Mouse (Mus musculus) limb, embryonic 11.5 days (tissue): ENCODE results near the gene Ap3d1. TPM values are rescaled to one million over a fixed set of nuclear protein-coding genes. Genes with fewer than 3 reads are reported as not detected.

Experiments used
- ATAC-seq: fragments of 200-750 bp; cut with Nextera tagmentation; 2 replicates; pipeline ENCODE4 v1.8.0; 2017; ENCODE audit warnings: low read depth; ENCODE audit not compliant: insufficient number of reproducible peaks, low FRiP score, low TSS enrichment
- DNase-seq: peaks from one replicate; pipeline ENCODE4 v3.0.0-alpha.2; 2015; ENCODE audit warnings: low spot score
- H3K27ac ChIP-seq: fragments of 300-500 bp; sonication (generic); replicated peaks from 2 replicates; pipeline ENCODE4 v1.5.1; 2014; ENCODE audit warnings: low read depth, mild to moderate bottlenecking, low read length
- H3K27me3 ChIP-seq: fragments of 300-500 bp; sonication (generic); 2 replicates; pipeline ENCODE4 v1.6.1; 2014; ENCODE audit warnings: mild to moderate bottlenecking, low read length, mixed read lengths; ENCODE audit not compliant: control insufficient read depth, insufficient read depth
- H3K36me3 ChIP-seq: fragments of 300-500 bp; sonication (generic); 2 replicates; pipeline ENCODE4 v1.6.1; 2014; ENCODE audit warnings: mild to moderate bottlenecking, low read length, moderate library complexity, mixed read lengths; ENCODE audit not compliant: control insufficient read depth, insufficient read depth
- H3K4me1 ChIP-seq: fragments of 300-500 bp; sonication (generic); 2 replicates; pipeline ENCODE4 v1.6.1; 2014; ENCODE audit warnings: low read length, mixed read lengths; ENCODE audit not compliant: control insufficient read depth, insufficient read depth
- H3K4me2 ChIP-seq: fragments of 300-500 bp; sonication (generic); 2 replicates; pipeline ENCODE4 v1.6.1; 2014; ENCODE audit warnings: low read depth, mild to moderate bottlenecking, moderate library complexity; ENCODE audit not compliant: severe bottlenecking
- H3K4me3 ChIP-seq: fragments of 300-500 bp; sonication (generic); 2 replicates; pipeline ENCODE4 v1.5.1; 2014; ENCODE audit warnings: low read depth, low read length
- H3K9ac ChIP-seq: fragments of 300-500 bp; sonication (generic); 2 replicates; pipeline ENCODE4 v1.6.1; 2014; ENCODE audit warnings: mild to moderate bottlenecking, low read length
- H3K9me3 ChIP-seq: fragments of 300-500 bp; sonication (generic); 2 replicates; pipeline ENCODE4 v1.6.1; 2016; ENCODE audit warnings: low read length; ENCODE audit not compliant: control insufficient read depth
- WGBS: fragments of 180-500 bp; shearing (Covaris S2); extraction: QIAGEN DNeasy Blood & Tissue Kit; methylation state at CpG from one replicate; pipeline ENCODE4 v1.1.7; 2014; 5-methylcytosine and 5-hydroxymethylcytosine counted together
- polyA plus RNA-seq: library from polyadenylated mRNA; unstranded; fragments of >200 nt; fragmentation: Nextera tagmentation; extraction: Ambion mirVana; gene quantifications from 2 replicates; pipeline ENCODE4 v1.2.1, GENCODE M21; 2014

Ap3d1 gene
- polyA plus RNA-seq, 1 experiment from 2014 or later, result 67.8 TPM

DNA sequence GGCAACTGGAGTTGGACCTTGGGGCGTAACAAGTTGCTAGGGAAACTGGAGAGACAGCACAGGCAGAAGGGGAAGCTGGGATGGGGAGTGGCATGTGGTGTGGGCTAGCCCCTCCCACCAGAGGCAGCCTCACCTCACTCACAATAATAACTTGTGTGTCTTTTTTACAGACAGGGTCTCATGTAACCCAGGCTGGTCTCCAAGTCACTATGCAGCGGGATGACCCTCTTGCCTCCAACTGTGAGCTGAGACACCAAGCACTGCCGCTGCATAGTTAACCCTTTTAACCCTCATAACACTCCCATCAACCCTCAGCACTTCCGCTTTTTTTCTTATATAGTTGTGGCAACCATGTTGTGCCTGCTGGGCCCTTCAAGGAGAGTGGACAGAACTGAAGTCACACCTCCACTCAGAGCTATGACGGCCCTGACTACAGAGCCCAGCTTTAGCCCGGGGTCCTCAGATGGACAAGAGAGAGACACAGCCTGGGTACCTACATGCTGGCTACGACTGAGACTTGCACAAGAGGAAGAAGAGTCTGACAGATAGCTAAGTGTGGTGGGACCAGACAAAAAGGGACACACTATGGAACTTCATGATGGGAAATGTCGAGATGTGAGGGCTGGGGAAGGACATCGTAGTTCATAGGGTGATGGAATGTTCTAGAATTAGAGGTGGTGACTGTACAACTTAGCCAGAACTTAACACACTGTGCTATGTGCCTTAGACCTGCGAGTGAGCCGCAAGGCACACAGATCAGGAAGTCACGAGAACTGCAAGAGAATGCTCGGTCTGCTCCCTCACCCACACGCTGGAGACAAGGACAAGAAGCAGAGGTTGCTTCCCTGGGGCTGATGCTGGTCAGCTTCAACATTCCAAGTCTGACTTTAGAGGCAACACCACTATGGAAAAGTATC is 49.6 kb downstream of the Ap3d1 start:
- Histone ChIP-seq H3K4me2 (no peak overlapping the region), H3K9ac (no peak overlapping the region), H3K4me1 (no peaks in the 10 kb centered on the region), H3K4me3 (no peak overlapping the region), H3K27ac (no peak overlapping the region), H3K27me3 (no peaks in the 10 kb centered on the region), H3K36me3 (peaks cover 2% of the 10 kb centered on the region; the same call in 1 of the 2 replicates), H3K9me3 (no peaks in the 10 kb centered on the region)
- DNase-seq (no peak), ATAC-seq (no peak)
- WGBS, result 85% methylated on average over 14 of the region's 14 CpGs

GRCm38 (mm10) chr10:80687850-80688249 is 54.2 kb downstream of the Ap3d1 start:
- DNase-seq (peak; percentile 71), ATAC-seq (no peak)
- H3K4me3 ChIP-seq, result no peak overlapping the region
- H3K4me1 ChIP-seq, result no peaks in the 10 kb centered on the region
- H3K9ac ChIP-seq, result no peak overlapping the region
- peaks cover 5% of the 10 kb centered on the region for H3K36me3 ChIP-seq
- no peak overlapping the region for H3K27ac ChIP-seq
- WGBS, result 52% methylated on average over 5 of the region's 5 CpGs
- no peaks in the 10 kb centered on the region for H3K9me3 ChIP-seq
- H3K27me3 ChIP-seq, result no peaks in the 10 kb centered on the region
- no peak overlapping the region for H3K4me2 ChIP-seq

DNA sequence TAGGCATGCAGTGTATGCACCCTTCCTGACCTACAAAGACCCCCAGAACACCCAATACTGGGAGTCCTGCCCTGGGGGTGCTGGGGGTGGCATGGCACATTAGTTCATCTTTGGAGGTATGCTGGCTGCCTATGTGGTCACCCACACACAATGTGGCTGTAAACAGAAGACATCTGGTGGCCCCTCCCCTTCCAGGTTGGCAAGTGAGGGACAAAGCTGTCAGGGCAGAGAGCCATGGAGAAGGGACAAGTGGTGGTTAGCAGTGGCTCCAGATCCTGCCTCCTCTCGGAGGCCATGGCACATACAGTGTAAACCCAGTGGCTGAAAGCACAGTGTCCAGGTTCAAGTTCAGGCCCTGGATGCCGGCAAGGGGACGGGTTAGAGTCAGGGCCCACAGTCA is 55.4 kb downstream of the Ap3d1 start:
- 88% methylated on average over 3 of the region's 3 CpGs for WGBS
- Histone ChIP-seq H3K36me3 (peaks cover 7% of the 10 kb centered on the region), H3K27ac (no peak overlapping the region), H3K9me3 (no peaks in the 10 kb centered on the region), H3K4me1 (no peaks in the 10 kb centered on the region), H3K9ac (no peak overlapping the region), H3K4me3 (no peak overlapping the region), H3K4me2 (no peak overlapping the region), H3K27me3 (no peaks in the 10 kb centered on the region)
- DNase-seq, result no peak
- no peak for ATAC-seq

- 86% methylated on average over 4 of the region's 4 CpGs for WGBS
- Histone ChIP-seq H3K27ac (no peak overlapping the region), H3K9ac (no peak overlapping the region), H3K27me3 (no peaks in the 10 kb centered on the region), H3K9me3 (no peaks in the 10 kb centered on the region), H3K36me3 (peaks cover 7% of the 10 kb centered on the region), H3K4me3 (no peak overlapping the region), H3K4me1 (no peaks in the 10 kb centered on the region), H3K4me2 (no peak overlapping the region)
- DNase-seq, result no peak
- no peak for ATAC-seq
Observed at GRCm38 (mm10) chr10:80684984-80685383, 57.1 kb downstream of the Ap3d1 start.

- peak; percentile 56 for DNase-seq
- no peak overlapping the region for H3K9ac ChIP-seq
- no peak for ATAC-seq
- H3K27ac ChIP-seq, result no peak overlapping the region
- H3K4me1 ChIP-seq, result no peaks in the 10 kb centered on the region
- no peak overlapping the region for H3K4me3 ChIP-seq
- WGBS, result 48% methylated on average over 6 of the region's 6 CpGs
- H3K36me3 ChIP-seq, result peaks cover 7% of the 10 kb centered on the region
- no peak overlapping the region for H3K4me2 ChIP-seq
- H3K27me3 ChIP-seq, result no peaks in the 10 kb centered on the region
- no peaks in the 10 kb centered on the region for H3K9me3 ChIP-seq
Observed at GRCm38 (mm10) chr10:80684214-80684613, 57.9 kb downstream of the Ap3d1 start.

- no peaks in the 10 kb centered on the region for H3K27me3 ChIP-seq
- no peak overlapping the region for H3K4me2 ChIP-seq
- DNase-seq (no peak), ATAC-seq (no peak)
- H3K27ac ChIP-seq, result no peak overlapping the region
- 90% methylated on average over 1 of the region's 1 CpGs for WGBS
- peaks cover 6% of the 10 kb centered on the region for H3K36me3 ChIP-seq
- H3K4me1 ChIP-seq, result peaks cover under 1% of the 10 kb centered on the region; the same call in 1 of the 2 replicates
- H3K4me3 ChIP-seq, result no peak overlapping the region
- no peak overlapping the region for H3K9ac ChIP-seq
- H3K9me3 ChIP-seq, result no peaks in the 10 kb centered on the region
Observed at GRCm38 (mm10) chr10:80683647-80684046, 58.4 kb downstream of the Ap3d1 start.

- H3K4me2 ChIP-seq, result no peak overlapping the region
- no peak overlapping the region for H3K9ac ChIP-seq
- peaks cover 5% of the 10 kb centered on the region for H3K36me3 ChIP-seq
- 90% methylated on average over 6 of the region's 6 CpGs for WGBS
- no peaks in the 10 kb centered on the region for H3K27me3 ChIP-seq
- no peak for DNase-seq
- peaks cover 16% of the 10 kb centered on the region for H3K4me1 ChIP-seq
- H3K9me3 ChIP-seq, result no peaks in the 10 kb centered on the region
- no peak for ATAC-seq
- no peak overlapping the region for H3K27ac ChIP-seq
- H3K4me3 ChIP-seq, result no peak overlapping the region
Observed at GRCm38 (mm10) chr10:80682003-80682402, 60.1 kb downstream of the Ap3d1 start.

DNA sequence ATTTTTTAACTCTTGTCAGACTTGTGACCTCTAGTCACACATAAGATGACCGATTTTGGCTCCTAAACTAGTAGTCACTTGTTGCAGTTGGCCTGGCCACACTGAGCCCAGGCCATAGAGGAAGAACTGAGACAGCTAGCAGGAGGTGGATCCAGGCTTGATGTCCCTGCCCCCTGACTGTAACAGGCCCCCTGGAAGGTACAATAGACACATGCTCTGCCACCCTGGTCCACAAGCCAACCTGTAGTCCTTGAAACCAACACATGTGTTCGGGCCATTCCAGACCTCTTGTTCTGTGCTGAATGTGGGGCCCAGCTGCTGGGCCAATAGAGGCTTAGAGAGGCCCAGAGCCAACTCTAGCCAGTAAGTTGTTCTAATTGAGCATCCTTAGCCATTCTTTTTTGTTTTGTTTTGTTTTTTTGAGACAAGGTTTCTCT is 61.8 kb downstream of the Ap3d1 start:
- H3K27ac ChIP-seq, result no peak overlapping the region
- DNase-seq (no peak), ATAC-seq (no peak)
- peaks cover 17% of the 10 kb centered on the region for H3K4me1 ChIP-seq
- no peak overlapping the region for H3K4me3 ChIP-seq
- H3K9me3 ChIP-seq, result no peaks in the 10 kb centered on the region
- H3K36me3 ChIP-seq, result peaks cover 2% of the 10 kb centered on the region; the same call in 1 of the 2 replicates
- no peak overlapping the region for H3K4me2 ChIP-seq
- 77% methylated on average over 2 of the region's 2 CpGs for WGBS
- no peaks in the 10 kb centered on the region for H3K27me3 ChIP-seq
- H3K9ac ChIP-seq, result no peak overlapping the region
